Mouse (Mus musculus) brain, embryonic 14.5 days (tissue): ENCODE results near the gene Ifitm3.

Experiments used
- CTCF ChIP-seq: fragments of 200-500 bp; IDR thresholded peaks from 2 replicates; pipeline ENCODE4 v1.5.1; 2012; ENCODE audit warnings: inconsistent platforms, mild to moderate bottlenecking, moderate library complexity, borderline replicate concordance; ENCODE audit not compliant: insufficient read depth, insufficient read length; ENCODE audit errors: extremely low read depth
- POLR2A ChIP-seq: fragments of 200-500 bp; IDR thresholded peaks from 2 replicates; pipeline ENCODE4 v1.6.1; 2012; ENCODE audit warnings: mild to moderate bottlenecking, inconsistent platforms, borderline replicate concordance; ENCODE audit not compliant: poor library complexity, insufficient read depth, insufficient read length, severe bottlenecking; ENCODE audit errors: extremely low read depth

GRCm38 (mm10) chr7:140990622-140991021 is 19.9 kb downstream of the Ifitm3 start:
- TF ChIP-seq POLR2A, result no peak
- TF ChIP-seq CTCF, result no peak
